Comparison of ENCODE assay signal across 8 mouse cellular contexts in the genomic region with DNA sequence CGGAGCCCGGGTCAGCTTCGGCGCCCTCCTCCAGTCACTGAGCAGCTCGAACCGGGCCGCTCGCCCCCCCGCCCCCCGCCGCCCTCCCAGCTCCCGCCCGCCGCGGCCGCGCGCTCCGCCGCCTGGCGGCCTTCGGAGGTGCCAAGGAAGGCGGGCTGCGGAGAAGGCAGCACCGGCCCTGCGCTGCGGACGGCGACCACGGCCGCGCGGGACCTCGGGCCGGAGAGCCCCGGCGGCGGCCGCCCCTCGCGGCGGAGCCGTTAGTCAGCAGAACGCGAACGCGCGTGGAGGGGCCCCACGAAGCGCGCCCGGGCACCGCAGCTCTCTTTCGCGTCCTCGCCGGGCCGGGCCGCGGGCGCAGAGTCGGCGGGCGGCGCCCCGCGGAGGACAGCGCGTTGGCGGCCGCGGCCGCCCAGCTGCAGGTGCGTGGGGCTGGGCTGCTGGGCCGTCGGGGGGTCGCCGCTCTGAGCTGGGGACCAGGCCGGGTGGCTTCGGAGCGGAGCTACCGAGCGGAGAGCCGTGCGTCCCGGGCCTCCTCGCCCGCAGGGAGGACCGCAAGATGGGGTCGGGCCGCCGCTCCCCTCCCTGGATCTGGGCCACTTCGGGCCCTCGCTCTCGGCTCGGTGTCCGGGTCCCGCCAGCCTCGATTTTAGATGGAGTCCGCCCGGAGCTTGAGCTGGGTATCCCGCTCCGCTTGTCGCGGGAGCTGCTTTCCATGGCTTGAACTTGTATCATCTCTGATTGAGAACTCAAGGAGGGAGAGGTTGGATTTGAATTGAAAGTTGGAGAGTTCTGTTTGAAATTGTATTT. TPM values are rescaled to one million over a fixed set of nuclear protein-coding genes. Genes with fewer than 3 reads are reported as not detected.
DNase-seq lines count a peak whose midpoint lies in the region; ATAC-seq lines count a peak whose summit lies in the region.

A gene (plus strand): TSS at position 14 of the 810 bp plus-strand sequence.

- H3K9me3 ChIP-seq in hindbrain, embryonic 11.5 days (ENCODE audit: control insufficient read depth, low read length), result no peaks in the 10 kb centered on the region

- WGBS in hindbrain, embryonic 11.5 days, result under 1% methylated on average over 37 of the region's 105 CpGs

- H3K27ac ChIP-seq in hindbrain, embryonic 11.5 days (ENCODE audit: low read depth, low read length), result peak within 1 kb of the TSS; percentile 99

- H3K4me1 ChIP-seq in hindbrain, embryonic 11.5 days (replicated peaks; ENCODE audit: control insufficient read depth, insufficient read depth, low read length), result peaks cover 2% of the 10 kb centered on the region; the same call in 1 of the 2 replicates

- H3K4me3 ChIP-seq in hindbrain, embryonic 11.5 days (ENCODE audit: low read depth, low read length), result peak within 1 kb of the TSS; percentile 87

- peak within 1 kb of the TSS; percentile 93 for H3K9ac ChIP-seq in hindbrain, embryonic 11.5 days (ENCODE audit: low read depth, low read length)

- peak; percentile 73 for ATAC-seq in hindbrain, embryonic 11.5 days (ENCODE audit: low FRiP score)

- DNase-seq in NIH3T3 (ENCODE audit: low read depth), result peak; percentile 73
- DNase-seq in cerebellum, adult 8-10 months, result peak; percentile 63
- peak; percentile 20 to 57 for DNase-seq in frontal cortex, postnatal 10 days (ENCODE audit: low spot score in 2 of 2)
- peak; percentile 68 for DNase-seq in hindbrain, embryonic 11.5 days (ENCODE audit: low spot score)
- peak; percentile 45 to 66 for DNase-seq in layer of hippocampus, postnatal 14 days (ENCODE audit: low spot score in 2 of 2)
- DNase-seq in lung, postnatal 14 days, result peak; percentile 62
- peak; percentile 48 for DNase-seq in ovary, postnatal 14 days (ENCODE audit: low spot score)
- peak; percentile 42 for DNase-seq in urinary bladder, postnatal 25 days (ENCODE audit: low spot score)

- no peaks in the 10 kb centered on the region for H3K27me3 ChIP-seq in hindbrain, embryonic 11.5 days (ENCODE audit: control insufficient read depth, insufficient read depth, low read length)

- H3K4me2 ChIP-seq in hindbrain, embryonic 11.5 days (replicated peaks; ENCODE audit: low read depth, low read length), result peak within 1 kb of the TSS; percentile 67

- H3K36me3 ChIP-seq in hindbrain, embryonic 11.5 days (ENCODE audit: control insufficient read depth, insufficient read depth, low read length), result no peaks in the 10 kb centered on the region

RNA-seq across cellular contexts. Expression of the gene that starts here (rescaled TPM):
- polyA plus RNA-seq in hindbrain, embryonic 11.5 days (2014; fragmentation: Nextera tagmentation; extraction: Ambion mirVana), result 44.5 and 50.2 TPM in 2 replicates
- 10 to 100 TPM; 63.0 to 63.3 TPM for total RNA-seq in layer of hippocampus, postnatal 14 days (2021)

Comparison
In these comparisons a context has a peak if more than half of its experiments do, and no peak if none do; other contexts are left out.
1. Peak in every context shown above with its lines: DNase-seq, ATAC-seq, H3K4me3 ChIP-seq and H3K27ac ChIP-seq.